Mouse (Mus musculus) olfactory bulb, adult 2 months (tissue): ENCODE results near the gene Usp49. TPM values are rescaled to one million over a fixed set of nuclear protein-coding genes. Genes with fewer than 3 reads are reported as not detected.

Experiments
- H3K27ac ChIP-seq: fragments of 200-500 bp; 2 replicates; pipeline ENCODE4 v1.5.1; 2012; ENCODE audit warnings: low read depth, low read length; ENCODE audit not compliant: insufficient read depth
- H3K4me1 ChIP-seq: fragments of 200-500 bp; 2 replicates; pipeline ENCODE4 v1.6.1; 2012; ENCODE audit warnings: low read length; ENCODE audit not compliant: control insufficient read depth, insufficient read depth
- H3K4me3 ChIP-seq: fragments of 200-500 bp; 2 replicates; pipeline ENCODE4 v1.5.1; 2012; ENCODE audit warnings: mild to moderate bottlenecking, low read depth, low read length, moderate library complexity; ENCODE audit not compliant: insufficient read depth
- CTCF ChIP-seq: fragments of 200-500 bp; IDR thresholded peaks from 2 replicates; pipeline ENCODE4 v1.5.1; 2012; ENCODE audit warnings: low read depth, mild to moderate bottlenecking, low read length, moderate library complexity; ENCODE audit not compliant: insufficient read depth
- POLR2A ChIP-seq: fragments of 200-500 bp; IDR thresholded peaks from 2 replicates; pipeline ENCODE4 v1.6.1; 2012; ENCODE audit warnings: mild to moderate bottlenecking, low read depth, low read length, moderate library complexity; ENCODE audit not compliant: insufficient read depth
- WGBS: fragments of 180-500 bp; shearing (Covaris S2); methylation state at CpG from one replicate; pipeline ENCODE4 v1.1.7; 2018; 5-methylcytosine and 5-hydroxymethylcytosine counted together
- polyA plus RNA-seq: library from polyadenylated mRNA; stranded (reverse); fragments of >200 nt; gene quantifications from 2 replicates; pipeline ENCODE4 v1.2.4, GENCODE M21; 2012; ENCODE audit warnings: low replicate concordance; ENCODE audit not compliant: missing spikeins, insufficient read depth, insufficient read length

Usp49 gene
- polyA plus RNA-seq, 1 experiment = not detected

DNA sequence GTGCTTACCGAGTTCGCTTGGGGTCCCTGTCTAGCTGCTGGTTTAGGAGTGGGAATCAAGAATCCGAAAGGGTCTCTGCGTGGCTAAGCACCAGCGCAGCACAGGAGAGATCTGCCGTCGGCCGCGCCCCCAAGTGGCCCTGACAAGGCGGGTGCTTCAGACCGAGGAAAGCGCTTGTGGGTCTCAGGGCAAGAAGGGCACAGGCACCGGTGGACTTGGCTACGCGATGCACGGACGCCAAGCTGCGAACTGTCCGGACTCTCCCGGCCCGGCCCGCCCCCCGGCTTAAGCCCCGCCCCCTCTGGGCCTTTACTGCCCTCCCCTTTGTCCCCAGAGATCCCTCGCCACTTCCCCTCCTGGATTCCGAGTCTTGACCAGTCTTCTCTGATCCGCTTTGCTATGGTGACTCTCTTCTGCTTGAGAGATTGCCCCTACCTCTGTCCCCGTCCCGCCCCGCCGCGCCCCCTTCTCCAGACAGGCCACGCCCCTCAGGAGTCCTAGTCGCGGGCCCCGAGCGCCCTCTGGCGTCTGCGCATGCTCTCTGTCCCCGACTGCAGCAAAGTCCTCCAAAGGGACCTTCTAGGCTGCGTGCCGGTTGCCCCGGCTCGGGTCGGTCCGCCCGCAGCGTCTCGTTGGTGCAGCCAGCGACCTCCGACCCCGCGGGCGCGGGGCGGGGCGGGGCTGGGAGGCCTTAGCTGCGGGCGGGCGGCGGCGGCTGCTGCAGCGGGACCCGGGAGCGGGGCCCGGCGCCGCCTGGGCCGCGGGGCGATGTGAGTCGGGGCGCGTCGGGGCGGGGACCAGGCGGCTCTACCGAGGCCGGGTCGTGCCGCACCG is 64.2 kb downstream of the Usp49 start, which contains the start of gene Prickle4:
Prickle4 (minus strand) TSS at position 234 of the 834 bp plus-strand sequence.
- WGBS = under 1% methylated on average over 75 of the region's 82 CpGs
- H3K4me3 ChIP-seq = peak within 1 kb of the TSS; percentile 70
- no peak within 1 kb of the TSS for H3K27ac ChIP-seq
- H3K4me1 ChIP-seq = peaks cover 9% of the 10 kb centered on the region
- TF ChIP-seq POLR2A (peak; percentile 68), CTCF (peak; percentile 67)

DNA sequence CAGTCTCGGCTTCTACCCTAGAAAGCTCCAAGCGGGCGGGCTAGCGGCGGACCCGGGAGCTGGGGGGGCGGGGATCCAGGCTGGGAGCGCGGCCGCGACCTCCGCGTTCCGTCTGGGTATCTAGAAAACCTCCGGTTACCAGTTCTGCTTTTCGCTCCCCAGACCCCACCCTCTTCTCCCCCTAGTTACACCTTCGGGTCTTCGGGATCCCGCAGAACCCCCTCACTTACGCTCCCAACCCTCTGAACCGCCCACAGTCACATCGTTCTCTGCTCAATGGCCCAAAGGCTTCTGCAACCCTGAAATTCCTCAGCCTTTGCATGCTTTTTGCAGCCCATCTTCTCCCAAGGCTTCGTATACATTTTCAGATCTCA is 64.8 kb downstream of the Usp49 start:
- no peak for TF ChIP-seq CTCF
- H3K4me3 ChIP-seq = peak overlapping the region; percentile 70
- no peak overlapping the region for H3K27ac ChIP-seq
- peaks cover 5% of the 10 kb centered on the region for H3K4me1 ChIP-seq
- under 1% methylated on average over 23 of the region's 23 CpGs for WGBS

DNA sequence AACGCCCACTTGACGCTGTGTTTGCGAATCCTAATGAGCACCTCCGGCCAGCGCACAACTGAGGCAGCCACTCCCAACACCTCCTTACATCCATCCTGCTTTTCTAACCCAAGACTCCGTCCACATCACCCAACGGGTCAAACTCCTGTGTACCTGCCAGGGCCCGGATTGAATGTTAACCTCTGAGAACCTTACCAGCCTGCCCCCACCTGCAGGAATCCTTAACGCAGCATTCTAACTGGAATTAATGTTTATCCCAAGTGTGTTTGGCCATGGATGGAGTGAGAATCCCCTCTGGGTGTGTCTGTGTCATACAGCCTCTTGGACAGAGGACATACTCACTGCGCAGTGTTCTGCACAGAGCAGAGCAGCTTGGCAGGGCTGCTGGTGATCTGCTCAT is 67.7 kb downstream of the Usp49 start:
- H3K27ac ChIP-seq = no peak overlapping the region
- H3K4me3 ChIP-seq = no peak overlapping the region
- peaks cover 10% of the 10 kb centered on the region for H3K4me1 ChIP-seq
- TF ChIP-seq POLR2A (no peak), CTCF (no peak)
- 94% methylated on average over 10 of the region's 10 CpGs for WGBS

DNA sequence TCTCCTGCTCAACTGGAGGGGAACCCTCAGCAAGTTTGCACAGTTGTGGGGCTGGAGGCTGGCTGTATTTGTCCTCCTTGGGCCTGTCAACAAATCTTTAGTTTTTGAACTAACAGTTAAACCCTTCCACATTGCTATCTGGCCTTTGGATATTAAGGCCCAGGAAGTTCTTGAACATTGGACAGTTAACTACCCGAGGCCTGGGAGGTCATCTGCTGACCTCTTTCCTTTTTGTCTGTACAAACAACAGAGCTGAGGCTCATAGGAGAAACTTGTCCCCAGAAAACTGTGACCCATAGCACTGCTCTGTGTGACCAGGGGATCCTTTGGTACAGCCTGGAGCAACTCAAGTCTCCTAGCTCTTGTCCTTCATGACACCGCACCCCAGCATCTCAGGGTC is 68.6 kb downstream of the Usp49 start:
- Histone ChIP-seq H3K4me3 (no peak overlapping the region), H3K4me1 (peaks cover 10% of the 10 kb centered on the region), H3K27ac (no peak overlapping the region)
- no peak for TF ChIP-seq POLR2A
- 87% methylated on average over 2 of the region's 2 CpGs for WGBS

DNA sequence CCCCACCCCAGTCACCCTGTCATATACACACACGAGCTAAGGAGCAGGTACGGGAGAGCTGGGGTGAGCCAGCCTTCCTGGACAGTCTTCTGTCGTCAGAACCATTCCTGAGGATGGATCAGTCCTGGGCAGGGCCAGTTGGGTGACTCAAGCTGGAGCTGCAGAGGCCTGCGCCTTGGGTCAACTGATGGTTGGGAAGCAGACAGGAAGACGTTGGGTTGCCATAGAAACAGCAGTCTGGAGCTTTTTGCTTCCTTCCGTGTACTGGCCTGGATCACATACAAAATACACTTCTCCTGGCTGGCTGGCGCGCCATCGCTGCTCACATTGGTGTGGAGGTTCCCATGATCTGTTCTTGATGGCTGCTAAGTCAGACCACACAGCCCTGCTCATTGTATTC is 71.3 kb downstream of the Usp49 start:
- no peak for TF ChIP-seq POLR2A
- TF ChIP-seq CTCF = no peak

DNA sequence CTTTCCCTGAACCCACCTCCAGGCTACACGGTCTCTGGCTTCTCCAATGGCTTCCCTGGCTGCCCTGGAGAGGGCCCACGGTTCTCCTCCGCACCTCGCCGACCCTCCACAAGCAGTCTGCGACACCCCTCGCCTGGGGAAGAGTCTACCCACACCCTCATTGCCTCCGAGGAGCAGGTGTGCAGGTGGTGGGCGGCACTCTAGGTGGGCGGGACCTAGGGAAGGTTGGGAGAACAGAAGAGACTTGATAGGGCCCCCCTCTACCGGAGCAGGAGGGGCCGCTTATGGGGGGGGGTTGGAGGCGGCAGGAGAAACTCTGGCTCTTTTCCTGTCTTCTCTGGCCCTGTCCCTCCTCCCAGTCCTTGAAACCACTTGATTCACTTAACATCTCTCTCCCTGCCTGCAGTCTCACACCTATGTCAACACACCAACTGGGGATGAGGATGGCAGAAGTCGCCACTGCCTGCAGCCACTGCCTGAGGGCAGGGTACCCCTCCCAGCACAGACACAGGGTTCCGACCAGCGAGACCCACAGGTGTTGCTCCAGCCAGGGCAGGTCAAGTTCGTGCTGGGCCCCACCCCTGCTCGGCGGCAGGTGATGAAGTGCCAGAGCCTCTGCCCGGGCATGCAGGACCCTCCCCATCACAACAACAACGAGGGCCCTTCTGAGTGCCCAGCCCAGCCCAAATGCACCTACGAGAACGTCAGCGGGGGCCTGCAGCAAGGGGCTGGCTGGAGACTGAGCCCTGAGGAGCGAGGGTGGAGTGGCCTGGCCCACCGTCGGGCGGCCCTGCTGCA is 72.3 kb downstream of the Usp49 start:
- Histone ChIP-seq H3K4me3 (no peak overlapping the region), H3K27ac (no peak overlapping the region), H3K4me1 (peaks cover 5% of the 10 kb centered on the region; the same call in 1 of the 2 replicates)
- TF ChIP-seq POLR2A (no peak), CTCF (no peak)
- whole genome bisulfite sequencing = 65% methylated on average over 28 of the region's 28 CpGs

More for the DNA sequence above, 71.3 kb downstream of the Usp49 start:
- Histone ChIP-seq H3K4me1 (peaks cover 5% of the 10 kb centered on the region; the same call in 1 of the 2 replicates), H3K27ac (no peak overlapping the region), H3K4me3 (no peak overlapping the region)
- WGBS = 75% methylated on average over 9 of the region's 9 CpGs

DNA sequence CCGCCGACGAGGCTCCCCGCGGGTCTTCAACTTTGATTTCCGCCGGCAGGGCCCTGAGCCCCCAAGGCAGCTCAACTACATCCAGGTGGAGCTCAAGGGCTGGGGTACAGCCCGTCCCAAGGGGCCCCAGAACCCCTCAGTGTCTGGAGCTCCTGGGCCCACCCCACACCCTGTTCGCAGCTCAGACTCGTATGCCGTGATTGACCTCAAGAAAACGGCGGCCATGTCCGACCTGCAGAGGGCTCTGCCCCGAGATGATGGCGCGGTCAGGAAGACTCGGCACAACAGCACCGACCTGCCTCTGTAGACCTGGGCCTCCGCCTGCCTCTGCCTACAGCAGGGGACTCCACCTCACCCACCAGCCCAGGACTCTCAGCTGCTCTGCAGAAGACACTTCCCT is 73.1 kb downstream of the Usp49 start:
- TF ChIP-seq CTCF (no peak), POLR2A (no peak)
- 61% methylated on average over 20 of the region's 20 CpGs for WGBS
- Histone ChIP-seq H3K4me1 (peaks cover 5% of the 10 kb centered on the region; the same call in 1 of the 2 replicates), H3K4me3 (no peak overlapping the region), H3K27ac (no peak overlapping the region)

DNA sequence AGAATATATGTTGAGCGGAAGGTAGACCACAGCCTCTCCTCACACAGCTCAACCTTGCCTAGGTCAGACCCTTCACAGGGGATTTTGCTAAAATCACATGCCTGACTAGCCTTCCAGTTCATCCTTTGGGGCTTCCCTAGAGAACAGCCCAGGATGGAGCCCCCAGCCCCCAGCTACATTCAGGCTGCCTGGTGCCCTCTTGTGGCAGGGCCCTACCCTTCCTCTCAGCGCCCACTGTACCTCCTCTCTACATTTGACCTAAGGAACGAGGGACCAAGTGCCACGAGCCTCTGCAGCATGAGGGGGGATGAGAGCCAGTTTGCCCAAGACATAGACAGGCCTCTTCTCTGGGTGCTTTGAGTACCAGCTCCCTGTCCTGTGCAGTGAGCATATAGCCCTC is 74.2 kb downstream of the Usp49 start:
- Histone ChIP-seq H3K27ac (no peak overlapping the region), H3K4me1 (peaks cover 5% of the 10 kb centered on the region; the same call in 1 of the 2 replicates), H3K4me3 (no peak overlapping the region)
- WGBS = 86% methylated on average over 4 of the region's 4 CpGs
- TF ChIP-seq POLR2A (no peak), CTCF (no peak)

DNA sequence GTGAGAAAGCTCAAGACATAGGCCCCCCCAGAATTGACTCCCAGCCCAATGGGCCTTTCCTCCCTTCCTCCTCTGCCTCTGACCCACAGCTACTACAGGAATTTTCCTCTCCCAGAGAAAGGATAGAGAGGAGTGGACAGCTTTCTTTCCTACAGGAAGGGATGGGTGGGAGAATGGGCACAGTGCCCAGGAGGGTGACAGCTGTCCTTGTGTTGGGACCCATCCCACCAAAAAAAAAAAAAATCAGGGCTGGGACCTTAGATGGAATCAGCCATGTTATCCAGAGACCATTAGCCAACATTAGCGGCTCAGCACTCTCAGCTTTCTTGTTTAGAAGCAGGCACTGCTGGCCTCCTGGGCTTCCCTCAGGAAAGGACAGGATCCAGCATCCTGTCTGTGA is 75.7 kb downstream of the Usp49 start:
- Histone ChIP-seq H3K4me1 (peaks cover 5% of the 10 kb centered on the region; the same call in 1 of the 2 replicates), H3K4me3 (no peak overlapping the region), H3K27ac (no peak overlapping the region)
- no peak for TF ChIP-seq CTCF
- no peak for TF ChIP-seq POLR2A
- WGBS = 74% methylated on average over 1 of the region's 1 CpGs
